Mouse (Mus musculus) kidney, embryonic 15.5 days (tissue): ENCODE data around the gene Zscan4b. TPM values are rescaled to one million over a fixed set of nuclear protein-coding genes. Genes with fewer than 3 reads are reported as not detected.
"Not testable (repeated sequence)": the region's sequence is repeated elsewhere in the genome, so short reads cannot be mapped to it uniquely, and the experiment has no call there.

Experiments
- ATAC-seq: fragments of 200-750 bp; cut with Nextera tagmentation; replicated peaks from 2 replicates; pipeline ENCODE4 v1.8.0; 2017; ENCODE audit warnings: moderate TSS enrichment; ENCODE audit not compliant: low FRiP score
- H3K27ac ChIP-seq: fragments of 300-500 bp; sonication (generic); 2 replicates; pipeline ENCODE4 v1.5.1; 2015; ENCODE audit warnings: mild to moderate bottlenecking, inconsistent platforms
- H3K27me3 ChIP-seq: fragments of 300-500 bp; sonication (generic); 2 replicates; pipeline ENCODE4 v1.6.1; 2015; ENCODE audit warnings: inconsistent platforms
- H3K36me3 ChIP-seq: fragments of 300-500 bp; sonication (generic); 2 replicates; pipeline ENCODE4 v1.6.1; 2015; ENCODE audit warnings: inconsistent platforms
- H3K4me1 ChIP-seq: fragments of 300-500 bp; sonication (generic); 2 replicates; pipeline ENCODE4 v1.6.1; 2015; ENCODE audit warnings: inconsistent platforms
- H3K4me2 ChIP-seq: fragments of 300-500 bp; sonication (generic); 2 replicates; pipeline ENCODE4 v1.6.1; 2015; ENCODE audit warnings: moderate library complexity, mild to moderate bottlenecking, inconsistent platforms
- H3K4me3 ChIP-seq: fragments of 300-500 bp; sonication (generic); replicated peaks from 2 replicates; pipeline ENCODE4 v1.5.1; 2015; ENCODE audit warnings: mild to moderate bottlenecking, inconsistent platforms
- H3K9ac ChIP-seq: fragments of 300-500 bp; sonication (generic); 2 replicates; pipeline ENCODE4 v1.6.1; 2015; ENCODE audit warnings: mild to moderate bottlenecking, inconsistent platforms
- H3K9me3 ChIP-seq: fragments of 300-500 bp; sonication (generic); replicated peaks from 2 replicates; pipeline ENCODE4 v1.6.1; 2016; ENCODE audit warnings: inconsistent platforms
- WGBS: fragments of 180-500 bp; shearing (Covaris S2); methylation state at CpG from one replicate; pipeline ENCODE4 v1.1.7; 2015; ENCODE audit warnings: mixed read lengths; 5-methylcytosine and 5-hydroxymethylcytosine counted together
- polyA plus RNA-seq: library from polyadenylated mRNA; unstranded; fragments of >200 nt; fragmentation: Nextera tagmentation; extraction: Ambion mirVana; gene quantifications from 2 replicates; pipeline ENCODE4 v1.2.1, GENCODE M21; 2015

Gene Zscan4b
- not detected in 2 replicates for polyA plus RNA-seq

GRCm38 (mm10) chr7:10904950-10905349, at the start of gene Zscan4b:
Zscan4b (minus strand) TSS chr7:10905050.
- WGBS = 93% methylated on average over 1 of the region's 1 CpGs
- H3K4me1 ChIP-seq, H3K4me3 ChIP-seq, ATAC-seq, H3K27me3 ChIP-seq, H3K36me3 ChIP-seq, H3K4me2 ChIP-seq, H3K9me3 ChIP-seq, H3K27ac ChIP-seq, H3K9ac ChIP-seq: not testable (repeated sequence)

Other genes with a start within 250 kb of the Zscan4b start
- gene Nlrp4b, start 217.3 kb downstream of the Zscan4b start, polyA plus RNA-seq = not detected in 2 replicates
- not detected in 2 replicates for gene Vmn1r71, start 150.7 kb downstream of the Zscan4b start, polyA plus RNA-seq
- not detected in 2 replicates for gene Zscan4c, start 100.7 kb upstream of the Zscan4b start, polyA plus RNA-seq
- not detected in 2 replicates for gene Zscan4-ps1, start 164.6 kb upstream of the Zscan4b start, polyA plus RNA-seq